Mouse (Mus musculus): ENCODE data around the gene Slc17a8. TPM values are rescaled to one million over a fixed set of nuclear protein-coding genes. Genes with fewer than 3 reads are reported as not detected.
"Not testable (repeated sequence)": the region's sequence is repeated elsewhere in the genome, so short reads cannot be mapped to it uniquely, and the experiment has no call there.

Slc17a8 gene
- total RNA-seq (2014; rRNA removed) (4.2 and 7.0 TPM in 2 replicates), polyA plus RNA-seq (2015; fragmentation: Nextera tagmentation; extraction: Ambion mirVana) (3.3 and 3.9 TPM in 2 replicates)

DNA sequence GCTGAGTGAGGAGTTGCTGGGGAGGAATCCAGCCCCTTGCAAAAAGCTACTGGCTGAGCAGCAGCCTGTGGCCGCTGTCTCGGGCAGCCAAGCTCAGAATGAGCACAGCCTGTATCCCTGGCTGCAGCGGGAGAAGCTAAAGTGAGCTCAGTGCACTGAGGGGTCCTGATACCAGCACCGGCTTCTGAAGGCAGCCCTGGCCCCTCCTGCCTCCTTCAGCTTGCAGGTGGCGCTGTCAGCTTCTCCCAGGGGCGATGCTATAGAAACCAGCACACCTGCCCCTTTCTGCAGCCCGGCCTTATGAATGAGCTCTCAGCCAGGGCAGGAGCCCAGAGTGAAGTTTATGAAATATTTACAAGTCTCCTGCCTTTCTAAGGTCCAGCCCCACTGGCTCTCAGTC lies at the start of gene Slc17a8:
TSS of gene Slc17a8 (minus strand) at position 125 of the 400 bp plus-strand sequence.
- no peaks in the 10 kb centered on the region for H3K27me3 ChIP-seq (ENCODE audit: insufficient read depth, low read length)
- no peaks in the 10 kb centered on the region for H3K36me3 ChIP-seq (ENCODE audit: insufficient read depth, low read length)
- no peaks in the 10 kb centered on the region for H3K9me3 ChIP-seq (ENCODE audit: low read length)
- H3K4me3 ChIP-seq (ENCODE audit: low read length), result 0 out of 2 replicates have a peak within 1 kb of the TSS, but pooled peaks have one; percentile 1
- no peak within 1 kb of the TSS for H3K9ac ChIP-seq (replicated peaks; ENCODE audit: low read length)
- H3K4me1 ChIP-seq (ENCODE audit: insufficient read depth, low read length), result no peaks in the 10 kb centered on the region
- DNase-seq (ENCODE audit: low spot score), result peak; percentile 13
- 22% methylated on average over 7 of the region's 7 CpGs for WGBS
- H3K4me2 ChIP-seq (ENCODE audit: low read depth, low read length), result peak within 1 kb of the TSS; percentile 6; the same call in 1 of the 2 replicates
- no peak for TF ChIP-seq CTCF (IDR thresholded peaks at IDR 0.05; ENCODE audit: low read depth)
- ATAC-seq, result no peak
- H3K27ac ChIP-seq, result no peak within 1 kb of the TSS

DNA sequence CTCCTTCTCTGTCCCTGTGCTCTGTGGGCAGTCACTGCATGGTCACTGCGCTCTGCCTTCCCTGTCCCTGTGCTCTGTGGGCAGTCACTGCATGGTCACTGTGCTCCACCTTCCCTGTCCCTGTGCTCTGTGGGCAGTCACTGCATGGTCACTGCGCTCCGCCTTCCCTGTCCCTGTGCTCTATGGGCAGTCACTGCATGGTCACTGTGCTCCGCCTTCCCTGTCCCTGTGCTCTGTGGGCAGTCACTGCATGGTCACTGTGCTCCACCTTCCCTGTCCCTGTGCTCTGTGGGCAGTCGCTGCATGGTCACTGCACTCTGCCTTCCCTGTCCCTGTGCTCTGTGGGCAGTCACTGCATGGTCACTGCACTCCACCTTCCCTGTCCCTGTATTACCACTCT lies 49.3 kb upstream of the Slc17a8 start:
- 100% methylated on average over 5 of the region's 5 CpGs for WGBS
- H3K27me3 ChIP-seq (ENCODE audit: insufficient read depth, low read length); DNase-seq (ENCODE audit: low spot score); H3K27ac ChIP-seq; ATAC-seq; H3K4me2 ChIP-seq (ENCODE audit: low read depth, low read length); H3K9ac ChIP-seq (replicated peaks; ENCODE audit: low read length); H3K4me3 ChIP-seq (ENCODE audit: low read length); H3K36me3 ChIP-seq (ENCODE audit: insufficient read depth, low read length); H3K9me3 ChIP-seq (ENCODE audit: low read length); H3K4me1 ChIP-seq (ENCODE audit: insufficient read depth, low read length): not testable (repeated sequence)

DNA sequence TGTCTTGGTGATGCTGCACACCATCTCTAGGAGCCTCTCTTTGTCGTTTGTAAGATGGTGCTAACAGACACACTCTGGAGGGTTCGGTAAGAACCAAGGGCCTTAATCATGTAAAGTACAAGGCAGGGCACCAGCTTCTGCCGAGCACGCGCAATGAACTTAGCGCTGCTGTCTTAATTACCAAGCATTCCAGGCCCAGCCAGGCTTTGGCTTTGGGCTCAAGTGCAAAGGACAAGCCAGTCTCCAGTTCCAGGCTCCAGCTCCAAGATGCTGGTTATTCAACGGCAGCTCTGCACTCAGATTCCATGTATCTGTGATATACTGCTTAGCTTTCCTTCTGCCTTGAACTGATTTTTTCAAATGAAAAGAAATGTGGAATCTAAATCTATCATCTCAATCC lies 46.5 kb upstream of the Slc17a8 start:
- Histone ChIP-seq H3K4me3 (ENCODE audit: low read length) (no peak overlapping the region), H3K4me1 (ENCODE audit: insufficient read depth, low read length) (no peaks in the 10 kb centered on the region), H3K4me2 (ENCODE audit: low read depth, low read length) (no peak overlapping the region), H3K27ac (no peak overlapping the region), H3K9me3 (ENCODE audit: low read length) (no peaks in the 10 kb centered on the region), H3K9ac (replicated peaks; ENCODE audit: low read length) (no peak overlapping the region), H3K27me3 (ENCODE audit: insufficient read depth, low read length) (no peaks in the 10 kb centered on the region), H3K36me3 (ENCODE audit: insufficient read depth, low read length) (peaks cover 11% of the 10 kb centered on the region)
- no peak for TF ChIP-seq CTCF (IDR thresholded peaks at IDR 0.05; ENCODE audit: low read depth)
- DNase-seq (ENCODE audit: low spot score), result no peak
- ATAC-seq, result no peak
- WGBS, result 86% methylated on average over 7 of the region's 7 CpGs

DNA sequence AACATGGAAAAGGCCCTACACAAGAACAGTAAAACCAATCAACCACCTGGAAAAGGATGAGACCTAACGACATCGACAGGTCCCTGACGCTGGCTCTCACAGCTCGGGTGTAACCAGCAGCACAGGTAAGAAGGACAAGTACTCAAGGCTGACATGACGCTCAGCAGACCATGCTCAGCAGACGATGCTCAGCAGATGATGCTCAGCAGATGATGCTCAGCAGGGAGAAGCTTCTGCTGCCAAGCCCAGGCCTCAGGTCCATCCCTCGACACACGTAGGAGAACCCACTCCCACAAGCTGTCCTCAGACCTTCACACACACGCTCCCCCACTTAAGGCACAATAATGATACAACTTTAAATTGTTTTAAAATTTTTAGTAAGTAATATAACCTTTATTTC lies 44.6 kb upstream of the Slc17a8 start:
- Histone ChIP-seq H3K9ac (replicated peaks; ENCODE audit: low read length) (no peak overlapping the region), H3K4me1 (ENCODE audit: insufficient read depth, low read length) (no peaks in the 10 kb centered on the region), H3K36me3 (ENCODE audit: insufficient read depth, low read length) (peaks cover 16% of the 10 kb centered on the region), H3K4me2 (ENCODE audit: low read depth, low read length) (no peak overlapping the region), H3K4me3 (ENCODE audit: low read length) (no peak overlapping the region), H3K27me3 (ENCODE audit: insufficient read depth, low read length) (no peaks in the 10 kb centered on the region), H3K27ac (no peak overlapping the region), H3K9me3 (ENCODE audit: low read length) (no peaks in the 10 kb centered on the region)
- ATAC-seq, result peak; percentile 51; the same call in 1 of the 2 replicates
- TF ChIP-seq CTCF (IDR thresholded peaks at IDR 0.05; ENCODE audit: low read depth), result no peak
- WGBS, result 69% methylated on average over 9 of the region's 9 CpGs
- DNase-seq (ENCODE audit: low spot score), result peak; percentile 47

DNA sequence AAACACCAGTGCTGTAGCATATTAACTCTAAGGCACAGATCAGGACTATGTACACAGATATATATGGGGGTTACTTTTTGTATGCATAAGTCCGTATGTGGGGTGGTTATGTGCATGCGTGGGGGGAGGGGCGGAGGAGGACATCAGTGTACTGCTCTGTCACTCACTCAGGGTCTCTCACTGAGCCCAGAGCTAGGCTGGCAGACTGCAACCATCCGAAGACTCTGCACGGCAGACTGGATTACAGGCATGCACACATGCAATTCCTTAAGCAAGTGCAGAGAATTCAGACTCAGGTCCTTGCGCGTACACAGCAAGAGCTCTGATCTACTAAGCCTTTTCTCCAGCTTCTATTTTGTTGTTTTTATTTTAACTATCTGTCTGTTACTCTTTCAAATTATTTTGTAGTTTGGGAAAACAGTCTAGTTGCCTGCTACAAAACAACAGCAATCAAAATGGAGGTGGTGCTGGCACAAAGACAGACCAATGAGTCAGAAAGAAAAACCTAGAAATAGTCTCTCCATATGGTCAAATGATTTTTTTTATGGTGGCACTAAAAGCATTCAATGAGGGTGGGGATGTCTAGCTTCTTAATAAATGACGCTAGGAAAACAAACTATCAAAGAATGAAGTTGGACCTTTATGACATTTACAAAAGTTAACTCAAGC lies 44.1 kb upstream of the Slc17a8 start:
- H3K9me3 ChIP-seq (ENCODE audit: low read length), result no peaks in the 10 kb centered on the region
- H3K9ac ChIP-seq (replicated peaks; ENCODE audit: low read length), result no peak overlapping the region
- H3K4me2 ChIP-seq (ENCODE audit: low read depth, low read length), result no peak overlapping the region
- H3K27me3 ChIP-seq (ENCODE audit: insufficient read depth, low read length), result no peaks in the 10 kb centered on the region
- 0 out of 2 replicates have a peak, but pooled peaks have one; percentile 27 for ATAC-seq
- no peak overlapping the region for H3K4me3 ChIP-seq (ENCODE audit: low read length)
- no peaks in the 10 kb centered on the region for H3K4me1 ChIP-seq (ENCODE audit: insufficient read depth, low read length)
- peaks cover 16% of the 10 kb centered on the region for H3K36me3 ChIP-seq (ENCODE audit: insufficient read depth, low read length)
- no peak for DNase-seq (ENCODE audit: low spot score)
- 91% methylated on average over 8 of the region's 8 CpGs for WGBS
- no peak overlapping the region for H3K27ac ChIP-seq
- no peak for TF ChIP-seq CTCF (IDR thresholded peaks at IDR 0.05; ENCODE audit: low read depth)

DNA sequence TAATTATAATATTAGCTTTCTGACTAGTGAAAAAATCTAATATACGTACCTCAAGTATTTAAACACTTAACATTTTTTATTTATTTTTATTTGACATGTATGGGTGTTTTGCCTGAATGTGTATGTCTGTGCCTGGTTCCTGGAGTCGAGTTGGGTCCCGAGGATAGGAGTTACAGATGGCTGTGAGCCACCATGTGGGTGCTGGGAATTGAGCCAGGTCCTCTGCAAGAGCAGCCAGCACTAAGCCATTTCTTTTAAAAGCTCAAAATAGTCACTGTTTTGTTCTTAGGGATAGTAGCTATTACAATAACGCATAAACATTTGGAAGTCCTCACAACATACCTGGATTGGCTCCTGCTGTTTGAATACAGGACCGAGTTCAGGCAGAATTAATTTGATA lies 35.3 kb upstream of the Slc17a8 start:
- H3K27me3 ChIP-seq (ENCODE audit: insufficient read depth, low read length), result no peaks in the 10 kb centered on the region
- H3K4me2 ChIP-seq (ENCODE audit: low read depth, low read length), result no peak overlapping the region
- no peak overlapping the region for H3K9ac ChIP-seq (replicated peaks; ENCODE audit: low read length)
- H3K4me3 ChIP-seq (ENCODE audit: low read length), result no peak overlapping the region
- no peaks in the 10 kb centered on the region for H3K4me1 ChIP-seq (ENCODE audit: insufficient read depth, low read length)
- ATAC-seq (no peak), DNase-seq (ENCODE audit: low spot score) (no peak)
- H3K9me3 ChIP-seq (ENCODE audit: low read length), result no peaks in the 10 kb centered on the region
- TF ChIP-seq CTCF (IDR thresholded peaks at IDR 0.05; ENCODE audit: low read depth), result no peak
- H3K27ac ChIP-seq, result no peak overlapping the region
- WGBS, result 66% methylated on average over 5 of the region's 5 CpGs
- peaks cover 41% of the 10 kb centered on the region for H3K36me3 ChIP-seq (ENCODE audit: insufficient read depth, low read length)

DNA sequence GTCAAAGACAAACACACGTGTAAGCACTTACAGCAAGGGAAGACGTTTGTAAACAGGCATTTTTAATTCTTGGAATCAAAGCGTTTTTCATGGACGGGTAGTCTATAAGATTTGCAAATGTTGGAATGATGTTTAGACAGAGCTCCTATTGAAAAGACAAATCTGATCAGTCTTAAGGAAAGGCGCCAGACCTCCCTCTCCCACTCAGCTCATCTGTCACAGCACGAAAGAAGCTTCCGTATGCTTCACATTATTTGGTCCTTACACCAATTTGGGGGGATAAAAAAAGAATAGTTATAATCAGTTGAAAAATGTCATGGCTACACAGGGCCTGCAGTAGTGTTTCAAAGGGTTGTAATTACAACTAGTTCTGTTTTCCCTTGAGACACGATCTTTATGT lies 31.9 kb upstream of the Slc17a8 start:
- Histone ChIP-seq H3K9me3 (ENCODE audit: low read length) (no peaks in the 10 kb centered on the region), H3K4me3 (ENCODE audit: low read length) (no peak overlapping the region), H3K4me1 (ENCODE audit: insufficient read depth, low read length) (no peaks in the 10 kb centered on the region), H3K4me2 (ENCODE audit: low read depth, low read length) (no peak overlapping the region), H3K36me3 (ENCODE audit: insufficient read depth, low read length) (peaks cover 40% of the 10 kb centered on the region), H3K27ac (no peak overlapping the region), H3K9ac (replicated peaks; ENCODE audit: low read length) (no peak overlapping the region), H3K27me3 (ENCODE audit: insufficient read depth, low read length) (no peaks in the 10 kb centered on the region)
- 90% methylated on average over 8 of the region's 8 CpGs for WGBS
- ATAC-seq (no peak), DNase-seq (ENCODE audit: low spot score) (no peak)
- no peak for TF ChIP-seq CTCF (IDR thresholded peaks at IDR 0.05; ENCODE audit: low read depth)
